Mouse (Mus musculus) frontal cortex, postnatal 14 days (tissue): ENCODE results near the gene Fkbp11.
"Not testable (repeated sequence)": the region's sequence is repeated elsewhere in the genome, so short reads cannot be mapped to it uniquely, and the experiment has no call there.

Experiments used
- DNase-seq, 2 experiments: peaks; one replicate each; pipeline ENCODE4 v3.0.0; 2022; ENCODE audit warnings: low spot score in 2 of 2

Fkbp11 gene

GRCm38 (mm10) chr15:98727443-98728321 lies at the start of gene Fkbp11:
TSS of gene Fkbp11 (minus strand) at chr15:98728198.
- no peak for DNase-seq

DNA sequence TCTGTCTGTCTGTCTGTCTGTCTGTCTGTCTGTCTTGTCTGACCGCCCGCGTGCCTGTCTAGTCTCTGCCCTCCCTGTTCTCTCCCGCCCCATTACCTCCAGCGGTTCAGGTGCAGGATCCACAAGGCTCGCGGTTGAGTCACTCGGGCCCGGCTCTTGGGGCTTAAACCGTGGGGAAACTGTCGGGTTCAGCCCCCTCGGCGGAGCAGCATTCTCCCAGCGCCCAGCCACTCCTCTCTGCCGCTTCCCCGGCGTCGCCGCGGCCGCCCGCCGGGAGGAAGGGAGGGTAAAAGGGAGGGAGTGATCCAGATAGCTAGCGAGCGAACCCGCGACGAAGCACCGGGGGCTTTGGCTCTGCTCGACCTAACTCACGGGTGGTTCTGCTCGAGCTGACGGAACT lies 49.8 kb upstream of the Fkbp11 start, which contains the start of gene Wnt10b:
Gene Wnt10b (minus strand): TSS at position 389 of the 400 bp plus-strand sequence.
- DNase-seq = no peak

GRCm38 (mm10) chr15:98777005-98777616 lies 49.1 kb upstream of the Fkbp11 start:
- no peak for DNase-seq

GRCm38 (mm10) chr15:98776280-98777004 lies 48.4 kb upstream of the Fkbp11 start:
- no peak for DNase-seq

GRCm38 (mm10) chr15:98775533-98775932 lies 47.5 kb upstream of the Fkbp11 start:
- no peak for DNase-seq

DNA sequence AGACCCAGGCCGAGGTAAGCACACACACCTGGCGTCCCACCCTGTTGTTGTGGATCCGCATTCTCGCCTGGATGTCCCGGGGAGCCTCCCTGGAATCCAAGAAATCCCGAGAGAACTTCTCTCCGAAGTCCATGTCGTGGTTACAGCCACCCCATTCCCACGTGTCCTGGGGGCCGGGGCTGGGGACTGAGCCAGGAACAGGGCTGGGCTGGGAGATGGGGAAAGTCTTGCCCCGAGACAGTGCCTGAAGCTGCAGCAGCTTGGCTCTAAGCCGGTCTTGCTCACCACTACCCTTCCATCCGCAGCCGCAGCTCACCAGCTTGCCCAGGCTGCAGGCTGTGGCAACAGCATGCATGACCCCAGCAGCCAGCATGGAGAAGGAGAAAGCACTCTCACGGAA lies 46.1 kb upstream of the Fkbp11 start:
- no peak for DNase-seq

- DNase-seq = no peak
Measured at GRCm38 (mm10) chr15:98772511-98773211, 44.7 kb upstream of the Fkbp11 start.

GRCm38 (mm10) chr15:98771813-98772425 lies 43.9 kb upstream of the Fkbp11 start:
- DNase-seq = no peak

DNA sequence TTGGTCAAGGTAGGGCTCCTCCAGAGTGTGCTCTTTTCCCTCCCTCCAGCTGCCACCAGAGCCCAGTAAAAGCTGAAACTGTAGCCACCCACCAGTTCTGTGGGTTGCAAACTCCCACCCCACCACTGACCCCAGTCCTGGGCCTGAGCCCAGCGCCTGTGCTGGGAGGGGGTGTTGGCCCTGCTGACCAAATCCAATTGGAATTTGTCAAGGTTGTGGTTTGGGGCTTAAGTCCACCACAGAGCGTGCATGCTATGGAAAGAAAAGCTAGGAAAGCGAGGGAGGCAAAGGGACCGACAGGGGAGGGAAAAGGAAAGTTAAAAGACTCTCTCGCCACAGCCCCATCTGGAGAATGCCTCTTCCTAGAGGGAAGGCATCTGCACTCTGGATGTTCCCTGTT lies 40.3 kb upstream of the Fkbp11 start:
- DNase-seq = no peak

GRCm38 (mm10) chr15:98765929-98766328 lies 37.9 kb upstream of the Fkbp11 start:
- no peak for DNase-seq

GRCm38 (mm10) chr15:98762670-98763529 lies 34.9 kb upstream of the Fkbp11 start, which contains the start of gene Arf3:
TSS of gene Arf3 (minus strand) at chr15:98763214.
- DNase-seq = peak; percentile 93 to 96

DNA sequence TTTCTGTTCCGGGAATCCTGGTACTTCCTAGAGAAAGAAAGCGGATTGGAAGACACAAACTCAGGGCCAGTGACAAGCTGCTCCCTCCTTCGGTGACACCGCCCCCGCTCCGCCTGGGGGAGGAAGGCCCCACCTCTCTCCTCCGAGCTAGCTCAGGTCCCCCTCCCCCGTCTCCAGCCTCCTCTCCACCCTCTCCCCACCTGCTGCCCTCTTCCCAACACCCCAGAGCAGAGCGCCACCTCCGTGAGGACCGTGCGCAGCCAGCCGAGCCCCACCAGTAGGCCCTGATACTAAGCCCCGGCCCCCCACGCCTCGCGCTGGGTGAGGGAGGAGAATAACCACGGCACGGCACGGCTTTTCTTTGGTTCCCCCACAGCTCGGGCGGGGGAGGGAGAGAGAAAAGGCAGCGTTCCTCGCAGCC lies 34.2 kb upstream of the Fkbp11 start:
- DNase-seq = peak; percentile 63 to 70

DNA sequence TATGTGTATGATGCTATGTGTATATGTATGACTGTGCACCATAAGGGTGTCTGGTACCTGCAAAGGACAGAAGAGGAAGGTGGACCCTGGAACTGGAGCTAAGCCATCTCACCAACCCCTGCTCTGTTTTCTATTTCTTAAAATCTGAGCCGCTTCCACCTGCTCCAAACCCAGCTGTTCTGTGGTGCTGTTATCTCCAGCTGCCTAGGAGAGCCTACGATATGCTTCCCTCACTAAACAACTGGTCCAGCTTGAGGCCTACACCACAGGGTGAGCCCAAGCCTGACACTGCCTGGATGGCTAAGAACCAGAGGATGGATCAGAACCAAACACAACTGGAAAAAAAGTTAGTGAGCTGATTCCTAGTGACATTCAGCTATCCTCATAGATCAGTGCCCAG lies 26.1 kb upstream of the Fkbp11 start:
- no peak for DNase-seq

DNA sequence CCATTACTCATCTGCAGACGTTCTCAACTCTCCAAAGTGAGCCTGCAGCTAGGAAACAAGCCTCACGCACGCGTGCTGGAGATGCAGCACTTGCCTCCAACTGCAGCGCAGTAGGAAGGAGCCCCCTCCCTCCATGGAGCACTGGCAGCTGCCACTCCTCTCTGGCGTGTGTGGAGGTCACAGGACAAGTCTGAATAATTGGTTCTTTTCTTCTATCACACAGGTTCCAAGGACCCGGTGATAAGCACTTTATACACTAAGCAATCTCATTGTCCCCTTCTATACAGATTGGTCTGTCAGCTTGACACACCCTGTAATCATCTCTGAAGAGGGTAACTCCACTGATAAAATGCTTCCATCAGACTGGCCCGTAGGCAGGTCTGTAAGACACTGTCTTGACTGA lies 25.0 kb upstream of the Fkbp11 start:
- no peak for DNase-seq

DNA sequence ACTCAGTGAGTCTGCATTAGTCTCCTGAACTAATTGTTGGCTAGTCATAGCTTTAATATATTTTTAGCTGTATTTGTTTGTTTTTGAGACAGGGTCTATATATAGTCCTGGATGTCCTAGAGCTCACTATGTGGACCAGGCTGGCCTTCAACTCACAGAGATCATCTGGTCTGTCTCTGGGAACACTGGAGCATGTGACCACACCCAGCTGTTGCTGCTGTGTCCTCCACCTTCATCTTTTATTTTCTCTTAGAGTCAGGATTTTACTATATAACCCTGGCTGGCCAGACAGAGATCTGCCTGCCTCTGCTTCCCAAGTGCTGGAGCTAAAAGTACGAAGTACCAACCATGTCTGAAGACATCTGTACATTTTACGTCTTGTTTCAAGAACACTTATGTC lies 21.1 kb upstream of the Fkbp11 start:
- no peak for DNase-seq

GRCm38 (mm10) chr15:98747296-98747695 lies 19.3 kb upstream of the Fkbp11 start:
- no peak for DNase-seq

DNA sequence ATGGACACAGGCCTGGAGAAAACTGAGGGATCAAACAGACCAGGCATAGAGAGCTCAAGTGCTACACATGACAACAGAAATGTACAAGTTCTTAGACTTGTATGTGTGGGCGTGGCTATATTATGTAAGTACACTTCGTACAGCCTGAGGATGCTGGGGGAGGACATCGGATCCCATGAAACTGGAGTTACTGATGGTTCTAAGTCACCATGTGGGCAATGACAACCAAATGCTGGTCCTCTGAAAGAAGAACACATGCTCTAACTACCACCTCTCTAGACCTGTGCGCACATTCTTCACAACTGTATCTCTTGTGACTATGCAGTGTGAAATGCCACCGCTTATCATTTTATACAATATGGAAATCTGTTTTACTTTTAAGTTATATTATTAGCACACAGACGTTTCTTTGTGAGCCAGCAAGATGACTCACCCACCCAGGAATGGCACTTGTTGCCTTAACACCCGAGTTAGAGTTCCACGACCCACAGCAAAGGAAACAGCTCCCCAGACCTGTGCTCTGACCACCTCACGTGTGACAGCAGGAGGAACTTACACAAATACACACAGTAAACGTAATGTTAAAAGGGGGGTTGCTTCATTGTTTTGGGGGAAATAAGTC lies 18.5 kb upstream of the Fkbp11 start:
- DNase-seq = no peak

GRCm38 (mm10) chr15:98743863-98744262 lies 15.9 kb upstream of the Fkbp11 start:
- DNase-seq = not testable (repeated sequence)

- DNase-seq = no peak
Measured at GRCm38 (mm10) chr15:98742766-98743428, 14.9 kb upstream of the Fkbp11 start.
